Mouse (Mus musculus): Measurements from ENCODE around the gene Vps41. TPM values are rescaled to one million over a fixed set of nuclear protein-coding genes. Genes with fewer than 3 reads are reported as not detected.

Vps41 gene
- polyA plus RNA-seq, 1 experiment = 10.2 TPM

DNA sequence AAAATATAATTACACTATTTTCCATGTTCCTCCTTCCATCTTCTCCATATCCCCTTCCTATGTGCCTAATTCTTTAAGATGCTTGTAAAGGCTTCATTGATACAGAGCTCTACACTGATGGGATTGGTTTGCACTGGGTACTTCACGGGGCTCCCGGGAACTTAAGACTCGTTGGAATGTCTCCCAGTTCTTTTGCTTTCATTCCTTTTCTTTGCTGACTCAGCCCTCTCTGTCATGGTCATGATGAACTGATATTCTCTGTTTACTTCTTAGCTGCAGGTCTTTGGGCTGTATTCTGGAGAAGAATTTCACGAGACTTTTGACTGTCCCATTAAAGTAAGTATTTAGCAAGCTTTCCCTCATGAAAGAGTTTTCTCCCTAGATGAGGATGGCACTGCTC is 74.2 kb downstream of the Vps41 start:
- Histone ChIP-seq H3K27me3 (ENCODE audit: control insufficient read depth, insufficient read depth, low read length) (no peaks in the 10 kb centered on the region), H3K36me3 (ENCODE audit: control insufficient read depth, insufficient read depth, low read length) (no peaks in the 10 kb centered on the region), H3K4me1 (ENCODE audit: control insufficient read depth, insufficient read depth, low read length) (no peaks in the 10 kb centered on the region), H3K4me3 (ENCODE audit: control insufficient read depth, low read depth, low read length) (no peak overlapping the region), H3K27ac (ENCODE audit: control insufficient read depth, insufficient read depth, low read depth, low read length) (no peak overlapping the region)
- TF ChIP-seq POLR2A (IDR thresholded peaks at IDR 0.05; ENCODE audit: control insufficient read depth, low read depth, low read length) = no peak
- TF ChIP-seq CTCF (IDR thresholded peaks at IDR 0.05; ENCODE audit: control insufficient read depth, insufficient read depth, insufficient replicate concordance, low read depth, low read length) = no peak

- no peaks in the 10 kb centered on the region for H3K4me1 ChIP-seq (ENCODE audit: control insufficient read depth, insufficient read depth, low read length)
- TF ChIP-seq POLR2A (IDR thresholded peaks at IDR 0.05; ENCODE audit: control insufficient read depth, low read depth, low read length) (no peak), CTCF (IDR thresholded peaks at IDR 0.05; ENCODE audit: control insufficient read depth, insufficient read depth, insufficient replicate concordance, low read depth, low read length) (no peak)
- no peaks in the 10 kb centered on the region for H3K36me3 ChIP-seq (ENCODE audit: control insufficient read depth, insufficient read depth, low read length)
- no peak overlapping the region for H3K4me3 ChIP-seq (ENCODE audit: control insufficient read depth, low read depth, low read length)
- H3K27me3 ChIP-seq (ENCODE audit: control insufficient read depth, insufficient read depth, low read length) = no peaks in the 10 kb centered on the region
- H3K27ac ChIP-seq (ENCODE audit: control insufficient read depth, insufficient read depth, low read depth, low read length) = no peak overlapping the region
These were observed 74.6 kb downstream of the Vps41 start for GRCm38 (mm10) chr13:18791724-18792123.

DNA sequence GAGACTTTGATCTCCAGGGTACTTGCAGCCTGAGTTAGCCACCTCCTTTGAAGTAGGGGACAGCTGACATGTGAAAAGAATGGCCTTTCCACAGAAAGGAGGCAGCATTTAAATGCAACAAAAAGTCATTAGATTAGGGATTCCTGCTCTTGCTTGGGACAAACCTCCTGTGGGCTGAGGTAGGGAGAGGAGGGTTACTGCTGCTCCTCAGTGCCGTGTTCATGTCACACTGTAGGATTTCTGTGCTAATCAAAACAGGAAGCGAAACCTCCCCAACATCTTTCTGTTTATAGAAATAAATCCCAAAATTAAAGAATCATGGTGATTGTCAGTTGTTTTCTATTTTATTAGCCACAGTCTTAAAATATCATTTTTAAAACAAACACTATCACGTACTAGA is 77.4 kb downstream of the Vps41 start:
- TF ChIP-seq CTCF (IDR thresholded peaks at IDR 0.05; ENCODE audit: control insufficient read depth, insufficient read depth, insufficient replicate concordance, low read depth, low read length) (no peak), POLR2A (IDR thresholded peaks at IDR 0.05; ENCODE audit: control insufficient read depth, low read depth, low read length) (no peak)

GRCm38 (mm10) chr13:18797555-18797954 is 80.5 kb downstream of the Vps41 start:
- no peak overlapping the region for H3K27ac ChIP-seq (ENCODE audit: control insufficient read depth, insufficient read depth, low read depth, low read length)
- no peaks in the 10 kb centered on the region for H3K27me3 ChIP-seq (ENCODE audit: control insufficient read depth, insufficient read depth, low read length)
- no peaks in the 10 kb centered on the region for H3K4me1 ChIP-seq (ENCODE audit: control insufficient read depth, insufficient read depth, low read length)
- H3K4me3 ChIP-seq (ENCODE audit: control insufficient read depth, low read depth, low read length) = no peak overlapping the region
- TF ChIP-seq POLR2A (IDR thresholded peaks at IDR 0.05; ENCODE audit: control insufficient read depth, low read depth, low read length) (no peak), CTCF (IDR thresholded peaks at IDR 0.05; ENCODE audit: control insufficient read depth, insufficient read depth, insufficient replicate concordance, low read depth, low read length) (no peak)
- H3K36me3 ChIP-seq (ENCODE audit: control insufficient read depth, insufficient read depth, low read length) = no peaks in the 10 kb centered on the region

More for the DNA sequence above, 77.4 kb downstream of the Vps41 start:
- Histone ChIP-seq H3K36me3 (ENCODE audit: control insufficient read depth, insufficient read depth, low read length) (no peaks in the 10 kb centered on the region), H3K27me3 (ENCODE audit: control insufficient read depth, insufficient read depth, low read length) (no peaks in the 10 kb centered on the region), H3K27ac (ENCODE audit: control insufficient read depth, insufficient read depth, low read depth, low read length) (no peak overlapping the region), H3K4me3 (ENCODE audit: control insufficient read depth, low read depth, low read length) (no peak overlapping the region), H3K4me1 (ENCODE audit: control insufficient read depth, insufficient read depth, low read length) (no peaks in the 10 kb centered on the region)

- Histone ChIP-seq H3K4me3 (ENCODE audit: control insufficient read depth, low read depth, low read length) (no peak overlapping the region), H3K36me3 (ENCODE audit: control insufficient read depth, insufficient read depth, low read length) (no peaks in the 10 kb centered on the region), H3K27me3 (ENCODE audit: control insufficient read depth, insufficient read depth, low read length) (no peaks in the 10 kb centered on the region), H3K27ac (ENCODE audit: control insufficient read depth, insufficient read depth, low read depth, low read length) (no peak overlapping the region), H3K4me1 (ENCODE audit: control insufficient read depth, insufficient read depth, low read length) (no peaks in the 10 kb centered on the region)
- no peak for TF ChIP-seq CTCF (IDR thresholded peaks at IDR 0.05; ENCODE audit: control insufficient read depth, insufficient read depth, insufficient replicate concordance, low read depth, low read length)
- TF ChIP-seq POLR2A (IDR thresholded peaks at IDR 0.05; ENCODE audit: control insufficient read depth, low read depth, low read length) = no peak
These were observed 83.3 kb downstream of the Vps41 start for GRCm38 (mm10) chr13:18800434-18800833.

DNA sequence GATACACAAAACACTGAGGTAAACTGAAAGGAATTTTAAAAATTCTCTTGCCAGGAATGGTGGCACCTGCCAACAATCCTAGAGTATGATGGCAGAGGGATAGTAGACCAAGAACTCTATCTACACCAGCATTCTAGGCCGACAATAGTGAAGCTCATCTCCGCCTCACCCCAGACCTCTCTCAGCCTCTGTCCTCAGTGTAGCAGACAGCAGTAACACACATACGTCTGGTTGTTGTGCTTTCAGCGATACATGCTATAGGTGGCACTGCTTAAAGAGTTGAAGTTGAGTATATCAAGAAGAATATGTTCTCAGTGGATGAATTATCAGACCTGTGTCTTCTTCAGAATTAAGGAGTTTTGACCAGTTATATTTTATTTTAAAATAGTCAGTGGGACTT is 92.4 kb downstream of the Vps41 start:
- no peak for TF ChIP-seq POLR2A (IDR thresholded peaks at IDR 0.05; ENCODE audit: control insufficient read depth, low read depth, low read length)
- TF ChIP-seq CTCF (IDR thresholded peaks at IDR 0.05; ENCODE audit: control insufficient read depth, insufficient read depth, insufficient replicate concordance, low read depth, low read length) = no peak
- Histone ChIP-seq H3K4me1 (ENCODE audit: control insufficient read depth, insufficient read depth, low read length) (no peaks in the 10 kb centered on the region), H3K4me3 (ENCODE audit: control insufficient read depth, low read depth, low read length) (no peak overlapping the region), H3K27ac (ENCODE audit: control insufficient read depth, insufficient read depth, low read depth, low read length) (no peak overlapping the region), H3K36me3 (ENCODE audit: control insufficient read depth, insufficient read depth, low read length) (no peaks in the 10 kb centered on the region), H3K27me3 (ENCODE audit: control insufficient read depth, insufficient read depth, low read length) (no peaks in the 10 kb centered on the region)

DNA sequence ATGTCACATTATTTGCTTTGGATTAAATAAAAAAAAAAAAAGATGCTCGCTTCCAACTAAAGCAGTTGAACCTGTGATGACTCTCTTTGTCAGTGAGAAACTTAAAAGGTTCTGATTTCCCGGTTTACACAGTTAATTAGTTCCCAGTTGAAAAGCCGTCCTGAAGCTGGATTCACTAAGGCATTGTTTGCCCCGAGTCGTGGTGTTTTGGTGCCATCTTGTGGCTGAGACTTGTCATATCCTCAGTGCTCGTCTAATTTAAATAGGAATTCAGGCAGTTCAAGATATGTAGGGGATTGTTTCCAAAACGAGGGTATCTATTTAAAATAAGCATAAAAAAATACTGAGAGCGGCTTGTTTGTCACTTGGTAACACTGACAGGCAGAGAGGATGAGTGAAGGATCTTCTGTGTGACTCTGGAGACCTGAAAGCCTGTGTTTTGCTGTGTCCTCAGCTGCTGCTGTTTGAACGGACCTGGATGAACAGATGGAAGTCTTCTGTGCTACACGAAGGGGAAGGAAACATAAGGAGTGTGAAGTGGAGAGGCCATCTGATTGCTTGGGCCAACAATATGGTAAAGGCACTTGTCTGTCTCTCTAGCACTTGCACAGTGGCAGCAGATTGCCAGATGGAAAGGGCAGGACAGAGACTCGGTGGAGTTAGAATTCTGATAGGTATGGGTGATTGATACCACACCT is 93.0 kb downstream of the Vps41 start:
- no peaks in the 10 kb centered on the region for H3K4me1 ChIP-seq (ENCODE audit: control insufficient read depth, insufficient read depth, low read length)
- no peaks in the 10 kb centered on the region for H3K27me3 ChIP-seq (ENCODE audit: control insufficient read depth, insufficient read depth, low read length)
- H3K4me3 ChIP-seq (ENCODE audit: control insufficient read depth, low read depth, low read length) = no peak overlapping the region
- H3K27ac ChIP-seq (ENCODE audit: control insufficient read depth, insufficient read depth, low read depth, low read length) = no peak overlapping the region
- TF ChIP-seq POLR2A (IDR thresholded peaks at IDR 0.05; ENCODE audit: control insufficient read depth, low read depth, low read length) (no peak), CTCF (IDR thresholded peaks at IDR 0.05; ENCODE audit: control insufficient read depth, insufficient read depth, insufficient replicate concordance, low read depth, low read length) (no peak; the same call in 1 of the 2 replicates)
- H3K36me3 ChIP-seq (ENCODE audit: control insufficient read depth, insufficient read depth, low read length) = no peaks in the 10 kb centered on the region
